In the genomic region with DNA sequence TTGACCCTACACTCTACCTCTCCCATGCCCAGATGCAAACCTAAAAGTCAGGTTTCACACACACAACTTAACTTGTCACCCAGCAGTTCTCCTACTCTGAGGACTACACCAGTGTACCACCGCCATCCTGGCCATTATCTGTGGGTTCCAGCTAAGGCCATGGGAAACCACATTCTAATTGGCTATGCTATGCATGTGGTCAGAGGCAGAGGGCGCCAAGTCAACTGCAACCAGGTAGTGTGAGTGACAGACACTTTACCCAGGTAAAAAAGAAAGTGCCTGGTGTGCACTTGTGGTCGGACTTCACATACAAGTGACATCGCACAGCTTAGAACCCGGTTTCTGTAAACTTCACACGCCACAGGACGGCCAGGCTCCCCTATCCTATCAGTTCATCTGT, we compare ENCODE assay signal across 1 mouse cellular context.
TF ChIP-seq lines count a peak whose summit lies in the region.

No protein-coding gene starts in this region.

TF ChIP-seq in CH12.LX, 34 proteins besides CTCF, POLR2A, EP300 and RAD21 (continued from another document):
- peak; percentile 65 for TF ChIP-seq SMC3 (IDR thresholded peaks at IDR 0.05; ENCODE audit: low read depth, low read length)
